Mouse (Mus musculus): ENCODE measurements around the gene Slc30a6.
"Not testable (repeated sequence)": the region's sequence is repeated elsewhere in the genome, so short reads cannot be mapped to it uniquely, and the experiment has no call there.

The Slc30a6 gene

GRCm38 (mm10) chr17:74449776-74450175 lies 54.4 kb downstream of the Slc30a6 start:
- CTCF ChIA-PET: no interaction called here

GRCm38 (mm10) chr17:74453928-74454327 lies 58.5 kb downstream of the Slc30a6 start:
- CTCF ChIA-PET: interaction anchor here (0.6 kb wide), 1 partner anchor 157 kb away, joined by 3 read pairs; no protein-coding TSS in a partner anchor

GRCm38 (mm10) chr17:74454660-74455059 lies 59.3 kb downstream of the Slc30a6 start:
- CTCF ChIA-PET: no interaction called here

GRCm38 (mm10) chr17:74455426-74455825 lies 60.0 kb downstream of the Slc30a6 start:
- CTCF ChIA-PET: interaction anchor here (0.6 kb wide), 1 partner anchor 13 kb away, joined by 5 read pairs; no protein-coding TSS in a partner anchor

- CTCF ChIA-PET: no interaction called here
These were observed 61.4 kb downstream of the Slc30a6 start for GRCm38 (mm10) chr17:74456825-74457224.

- CTCF ChIA-PET: no interaction called here
These were observed 62.7 kb downstream of the Slc30a6 start for GRCm38 (mm10) chr17:74457972-74458677.

GRCm38 (mm10) chr17:74458711-74459408 lies 63.5 kb downstream of the Slc30a6 start, which contains the start of gene Nlrc4:
Gene Nlrc4 (minus strand): TSS chr17:74459142.
- CTCF ChIA-PET: interaction anchor here (1.0 kb wide), 1 partner anchor 121 kb away, joined by 4 read pairs; no protein-coding TSS in a partner anchor

GRCm38 (mm10) chr17:74463510-74463909 lies 68.1 kb downstream of the Slc30a6 start:
- CTCF ChIA-PET: no interaction called here

GRCm38 (mm10) chr17:74467981-74468380 lies 72.6 kb downstream of the Slc30a6 start:
- CTCF ChIA-PET: interaction anchor here (0.6 kb wide), 1 partner anchor 92 kb away, joined by 4 read pairs; no protein-coding TSS in a partner anchor

GRCm38 (mm10) chr17:74470133-74470532 lies 74.7 kb downstream of the Slc30a6 start:
- CTCF ChIA-PET: not testable (repeated sequence)
